Mouse (Mus musculus): ENCODE measurements around the gene Higd1c. TPM values are rescaled to one million over a fixed set of nuclear protein-coding genes. Genes with fewer than 3 reads are reported as not detected.
A peak's percentile ranks its signal among the peaks of the same experiment; 100 is the strongest.

Higd1c gene
- polyA plus RNA-seq, 1 experiment from 2014 or later, result not detected

- H3K9me3 ChIP-seq (replicated peaks), result no peaks in the 10 kb centered on the region
- 62% methylated on average over 11 of the region's 11 CpGs for WGBS
- ATAC-seq (replicated peaks; ENCODE audit: insufficient number of reproducible peaks, insufficient read depth, low FRiP score, low read depth), result no peak
- peaks cover 21% of the 10 kb centered on the region for H3K4me1 ChIP-seq (replicated peaks)
- H3K4me2 ChIP-seq, result no peak overlapping the region
- H3K4me3 ChIP-seq, result no peak overlapping the region
- H3K27ac ChIP-seq, result no peak overlapping the region
- H3K9ac ChIP-seq, result no peak overlapping the region
- no peaks in the 10 kb centered on the region for H3K27me3 ChIP-seq
- H3K36me3 ChIP-seq, result peaks cover 42% of the 10 kb centered on the region
These were observed 28.7 kb downstream of the Higd1c start for GRCm38 (mm10) chr15:100393016-100393415.

GRCm38 (mm10) chr15:100395561-100395960 lies 31.2 kb downstream of the Higd1c start:
- ATAC-seq (replicated peaks; ENCODE audit: insufficient number of reproducible peaks, insufficient read depth, low FRiP score, low read depth), result no peak
- peaks cover 63% of the 10 kb centered on the region for H3K36me3 ChIP-seq
- no peak overlapping the region for H3K4me2 ChIP-seq
- H3K27me3 ChIP-seq, result no peaks in the 10 kb centered on the region
- H3K27ac ChIP-seq, result no peak overlapping the region
- H3K9me3 ChIP-seq (replicated peaks), result no peaks in the 10 kb centered on the region
- over 99% methylated on average over 3 of the region's 3 CpGs for WGBS
- H3K4me1 ChIP-seq (replicated peaks), result peaks cover 9% of the 10 kb centered on the region; the same call in 1 of the 2 replicates
- no peak overlapping the region for H3K4me3 ChIP-seq
- no peak overlapping the region for H3K9ac ChIP-seq

GRCm38 (mm10) chr15:100400592-100401250 lies 36.4 kb downstream of the Higd1c start:
- Histone ChIP-seq H3K27ac (no peak overlapping the region), H3K4me3 (no peak overlapping the region), H3K9ac (no peak overlapping the region), H3K27me3 (no peaks in the 10 kb centered on the region), H3K9me3 (replicated peaks) (no peaks in the 10 kb centered on the region), H3K4me1 (replicated peaks) (peaks cover under 1% of the 10 kb centered on the region; the same call in 1 of the 2 replicates), H3K36me3 (peaks cover 85% of the 10 kb centered on the region), H3K4me2 (no peak overlapping the region)
- WGBS, result 80% methylated on average over 16 of the region's 16 CpGs
- ATAC-seq (replicated peaks; ENCODE audit: insufficient number of reproducible peaks, insufficient read depth, low FRiP score, low read depth), result no peak

- Histone ChIP-seq H3K36me3 (peaks cover 74% of the 10 kb centered on the region), H3K9me3 (replicated peaks) (no peaks in the 10 kb centered on the region), H3K4me1 (replicated peaks) (peaks cover 4% of the 10 kb centered on the region; the same call in 1 of the 2 replicates), H3K4me2 (no peak overlapping the region), H3K4me3 (no peak overlapping the region), H3K27ac (no peak overlapping the region), H3K9ac (no peak overlapping the region), H3K27me3 (no peaks in the 10 kb centered on the region)
- no peak for ATAC-seq (replicated peaks; ENCODE audit: insufficient number of reproducible peaks, insufficient read depth, low FRiP score, low read depth)
- 88% methylated on average over 4 of the region's 4 CpGs for WGBS
These were observed 37.5 kb downstream of the Higd1c start for GRCm38 (mm10) chr15:100401811-100402210.

- peaks cover 4% of the 10 kb centered on the region; the same call in 1 of the 2 replicates for H3K4me1 ChIP-seq (replicated peaks)
- no peak overlapping the region for H3K4me3 ChIP-seq
- H3K27ac ChIP-seq, result no peak overlapping the region
- WGBS, result 85% methylated on average over 14 of the region's 14 CpGs
- peaks cover 73% of the 10 kb centered on the region for H3K36me3 ChIP-seq
- H3K9me3 ChIP-seq (replicated peaks), result no peaks in the 10 kb centered on the region
- ATAC-seq (replicated peaks; ENCODE audit: insufficient number of reproducible peaks, insufficient read depth, low FRiP score, low read depth), result no peak
- H3K27me3 ChIP-seq, result no peaks in the 10 kb centered on the region
- no peak overlapping the region for H3K4me2 ChIP-seq
- no peak overlapping the region for H3K9ac ChIP-seq
These were observed 38.0 kb downstream of the Higd1c start for GRCm38 (mm10) chr15:100402347-100402746.

- Histone ChIP-seq H3K4me3 (no peak overlapping the region), H3K9me3 (replicated peaks) (no peaks in the 10 kb centered on the region), H3K36me3 (peaks cover 70% of the 10 kb centered on the region), H3K4me1 (replicated peaks) (peaks cover 4% of the 10 kb centered on the region; the same call in 1 of the 2 replicates), H3K27ac (no peak overlapping the region), H3K27me3 (no peaks in the 10 kb centered on the region), H3K9ac (no peak overlapping the region), H3K4me2 (no peak overlapping the region)
- ATAC-seq (replicated peaks; ENCODE audit: insufficient number of reproducible peaks, insufficient read depth, low FRiP score, low read depth), result no peak
- 78% methylated on average over 4 of the region's 4 CpGs for WGBS
These were observed 38.5 kb downstream of the Higd1c start for GRCm38 (mm10) chr15:100402798-100403197.

- Histone ChIP-seq H3K27me3 (no peaks in the 10 kb centered on the region), H3K9ac (no peak overlapping the region), H3K36me3 (peaks cover 70% of the 10 kb centered on the region), H3K4me1 (replicated peaks) (peaks cover 4% of the 10 kb centered on the region; the same call in 1 of the 2 replicates), H3K4me3 (no peak overlapping the region), H3K27ac (no peak overlapping the region), H3K9me3 (replicated peaks) (no peaks in the 10 kb centered on the region), H3K4me2 (no peak overlapping the region)
- 0 out of 2 replicates have a peak, but pooled peaks have one; percentile 10 for ATAC-seq (replicated peaks; ENCODE audit: insufficient number of reproducible peaks, insufficient read depth, low FRiP score, low read depth)
- WGBS, result 89% methylated on average over 16 of the region's 16 CpGs
These were observed 39.1 kb downstream of the Higd1c start for GRCm38 (mm10) chr15:100403318-100404000.

- H3K36me3 ChIP-seq, result peaks cover 58% of the 10 kb centered on the region; the same call in 1 of the 2 replicates
These were observed 41.7 kb downstream of the Higd1c start for GRCm38 (mm10) chr15:100406088-100406487.

GRCm38 (mm10) chr15:100410918-100411672 lies 46.8 kb downstream of the Higd1c start:
- Histone ChIP-seq H3K27ac (no peak overlapping the region), H3K4me2 (no peak overlapping the region), H3K9ac (no peak overlapping the region), H3K9me3 (replicated peaks) (no peaks in the 10 kb centered on the region), H3K4me3 (no peak overlapping the region), H3K36me3 (peaks cover 21% of the 10 kb centered on the region; the same call in 1 of the 2 replicates), H3K4me1 (replicated peaks) (peaks cover 12% of the 10 kb centered on the region), H3K27me3 (no peaks in the 10 kb centered on the region)
- ATAC-seq (replicated peaks; ENCODE audit: insufficient number of reproducible peaks, insufficient read depth, low FRiP score, low read depth), result peak; percentile 24; the same call in 1 of the 2 replicates
- 66% methylated on average over 14 of the region's 14 CpGs for WGBS

More at GRCm38 (mm10) chr15:100406088-100406487, 41.7 kb downstream of the Higd1c start:
- 60% methylated on average over 5 of the region's 5 CpGs for WGBS
- Histone ChIP-seq H3K9me3 (replicated peaks) (no peaks in the 10 kb centered on the region), H3K27ac (no peak overlapping the region), H3K4me3 (no peak overlapping the region), H3K4me1 (replicated peaks) (peaks cover 4% of the 10 kb centered on the region; the same call in 1 of the 2 replicates), H3K9ac (no peak overlapping the region), H3K27me3 (no peaks in the 10 kb centered on the region), H3K4me2 (no peak overlapping the region)
- ATAC-seq (replicated peaks; ENCODE audit: insufficient number of reproducible peaks, insufficient read depth, low FRiP score, low read depth), result no peak

- Histone ChIP-seq H3K4me1 (replicated peaks) (peaks cover 14% of the 10 kb centered on the region), H3K36me3 (peaks cover 21% of the 10 kb centered on the region; the same call in 1 of the 2 replicates), H3K27ac (no peak overlapping the region), H3K9ac (no peak overlapping the region), H3K27me3 (no peaks in the 10 kb centered on the region), H3K4me2 (no peak overlapping the region), H3K9me3 (replicated peaks) (no peaks in the 10 kb centered on the region), H3K4me3 (no peak overlapping the region)
- WGBS, result 73% methylated on average over 5 of the region's 5 CpGs
- no peak for ATAC-seq (replicated peaks; ENCODE audit: insufficient number of reproducible peaks, insufficient read depth, low FRiP score, low read depth)
These were observed 47.4 kb downstream of the Higd1c start for GRCm38 (mm10) chr15:100411731-100412130.

- Histone ChIP-seq H3K9ac (no peak overlapping the region), H3K27ac (no peak overlapping the region), H3K36me3 (peaks cover 12% of the 10 kb centered on the region; the same call in 1 of the 2 replicates), H3K27me3 (no peaks in the 10 kb centered on the region), H3K9me3 (replicated peaks) (no peaks in the 10 kb centered on the region), H3K4me1 (replicated peaks) (peaks cover 20% of the 10 kb centered on the region), H3K4me3 (no peak overlapping the region), H3K4me2 (no peak overlapping the region)
- 77% methylated on average over 4 of the region's 5 CpGs for WGBS
- ATAC-seq (replicated peaks; ENCODE audit: insufficient number of reproducible peaks, insufficient read depth, low FRiP score, low read depth), result no peak
These were observed 49.0 kb downstream of the Higd1c start for GRCm38 (mm10) chr15:100413306-100413705.
